Mouse (Mus musculus) MEL (cell line): ENCODE data around the gene Cdc34. TPM values are rescaled to one million over a fixed set of nuclear protein-coding genes. Genes with fewer than 3 reads are reported as not detected.

Experiments used
- DNase-seq: peaks from one replicate; pipeline ENCODE4 v3.0.0; 2011; ENCODE audit warnings: low read depth, low spot score
- H3K27ac ChIP-seq: 2 replicates; pipeline ENCODE4 v1.5.1; 2012; ENCODE audit warnings: low read depth, mild to moderate bottlenecking, control low read depth, low read length, moderate library complexity; ENCODE audit not compliant: control insufficient read depth
- H3K27me3 ChIP-seq, 2 experiments: fragments of 150-350 bp in 1 of 2; sonication (generic) in 1 of 2; 2 replicates each; pipeline ENCODE4 v1.6.1; 2012; ENCODE audit warnings: low read length in 2 of 2, mild to moderate bottlenecking in 2 of 2, improper control_type of control experiment in 1 of 2, moderate library complexity in 1 of 2; ENCODE audit not compliant: insufficient read depth in 2 of 2, control insufficient read depth in 1 of 2
- H3K36me3 ChIP-seq, 2 experiments: 2 replicates each; pipeline ENCODE4 v1.6.1; 2012 to 2014; ENCODE audit warnings: low read length in 2 of 2, improper control_type of control experiment in 1 of 2, inconsistent platforms in 1 of 2, mild to moderate bottlenecking in 1 of 2; ENCODE audit not compliant: insufficient read depth in 2 of 2, control insufficient read depth in 1 of 2
- H3K4me1 ChIP-seq, 2 experiments: fragments of 150-350 bp in 1 of 2; sonication (generic) in 1 of 2; 2 replicates each; pipeline ENCODE4 v1.6.1; 2012; ENCODE audit warnings: low read length in 2 of 2, improper control_type of control experiment in 1 of 2, mild to moderate bottlenecking in 1 of 2; ENCODE audit not compliant: insufficient read depth in 2 of 2, control insufficient read depth in 1 of 2
- H3K4me3 ChIP-seq, 2 experiments: fragments of 150-350 bp in 1 of 2; sonication (generic) in 1 of 2; 2 replicates each; pipeline ENCODE4 v1.5.1; 2012; ENCODE audit warnings: low read depth in 2 of 2, low read length in 2 of 2, mild to moderate bottlenecking in 2 of 2, moderate library complexity in 2 of 2, control low read depth in 1 of 2, improper control_type of control experiment in 1 of 2; ENCODE audit not compliant: control insufficient read depth in 1 of 2, insufficient read depth in 1 of 2
- H3K79me2 ChIP-seq: 2 replicates; pipeline ENCODE4 v1.6.1; 2012; ENCODE audit warnings: mild to moderate bottlenecking, low read length, moderate library complexity; ENCODE audit not compliant: control insufficient read depth, poor library complexity, insufficient read depth
- H3K9ac ChIP-seq: 2 replicates; pipeline ENCODE4 v1.6.1; 2012; ENCODE audit warnings: low read depth, mild to moderate bottlenecking, control low read depth, low read length, moderate library complexity; ENCODE audit not compliant: control insufficient read depth, poor library complexity, severe bottlenecking
- H3K9me3 ChIP-seq: fragments of 150-350 bp; sonication (generic); replicated peaks from 2 replicates; pipeline ENCODE4 v1.6.1; 2012; ENCODE audit warnings: mild to moderate bottlenecking, low read length, improper control_type of control experiment, moderate library complexity; ENCODE audit not compliant: insufficient read depth
- CHD2 ChIP-seq: IDR thresholded peaks from 2 replicates; pipeline ENCODE4 v1.6.1; 2011; ENCODE audit warnings: low read length, improper control_type of control experiment
- CTCF ChIP-seq, 3 experiments: IDR thresholded peaks in 2 of 3; conservative IDR thresholded peaks in 1 of 3; 2 replicates each; pipeline ENCODE4 v1.5.1; 2011 to 2012; ENCODE audit warnings: low read length in 3 of 3, low read depth in 2 of 3, mild to moderate bottlenecking in 2 of 3, improper control_type of control experiment in 1 of 3, inconsistent platforms in 1 of 3, mixed read lengths in 1 of 3, moderate library complexity in 1 of 3; ENCODE audit not compliant: control insufficient read depth in 1 of 3, insufficient read depth in 1 of 3, poor library complexity in 1 of 3, severe bottlenecking in 1 of 3
- EP300 ChIP-seq, 2 experiments: IDR thresholded peaks; 2 replicates each; pipeline ENCODE4 v1.6.1; 2011; ENCODE audit warnings: improper control_type of control experiment in 2 of 2, low read length in 2 of 2, low read depth in 1 of 2, mild to moderate bottlenecking in 1 of 2
- GATA1 ChIP-seq: IDR thresholded peaks from 2 replicates; pipeline ENCODE4 v1.6.1; 2011; ENCODE audit warnings: low read depth, low read length, improper control_type of control experiment
- HCFC1 ChIP-seq: IDR thresholded peaks from 2 replicates; pipeline ENCODE4 v1.6.1; 2012; ENCODE audit warnings: low read depth, mild to moderate bottlenecking, inconsistent platforms, low read length, improper control_type of control experiment, moderate library complexity
- JUND ChIP-seq: IDR thresholded peaks from 2 replicates; pipeline ENCODE4 v1.6.1; 2011; ENCODE audit warnings: low read depth, mild to moderate bottlenecking, improper control_type of control experiment, low read length
- MAFK ChIP-seq: IDR thresholded peaks from 2 replicates; pipeline ENCODE4 v1.6.1; 2011; ENCODE audit warnings: low read depth, mild to moderate bottlenecking, low read length, improper control_type of control experiment, borderline replicate concordance
- MAZ ChIP-seq: IDR thresholded peaks from 2 replicates; pipeline ENCODE4 v1.6.1; 2012; ENCODE audit warnings: low read depth, mild to moderate bottlenecking, inconsistent platforms, low read length, improper control_type of control experiment
- MXI1 ChIP-seq: IDR thresholded peaks from 2 replicates; pipeline ENCODE4 v1.6.1; 2011; ENCODE audit warnings: mild to moderate bottlenecking, low read depth, low read length, improper control_type of control experiment
- MYB ChIP-seq: IDR thresholded peaks from 2 replicates; pipeline ENCODE4 v1.6.1; 2011; ENCODE audit warnings: mild to moderate bottlenecking, low read depth, low read length, improper control_type of control experiment
- NELFE ChIP-seq: IDR thresholded peaks from 2 replicates; pipeline ENCODE4 v1.6.1; 2011; ENCODE audit warnings: low read depth, low read length, improper control_type of control experiment
- NRF1 ChIP-seq: IDR thresholded peaks from 2 replicates; pipeline ENCODE4 v1.6.1; 2014; ENCODE audit warnings: low read depth, mild to moderate bottlenecking, inconsistent platforms, low read length, improper control_type of control experiment, moderate library complexity; ENCODE audit not compliant: poor library complexity, insufficient read depth, severe bottlenecking
- POLR2A ChIP-seq, 2 experiments: IDR thresholded peaks; 2 replicates each; pipeline ENCODE4 v1.6.1; 2011 to 2012; ENCODE audit warnings: low read length in 2 of 2, mild to moderate bottlenecking in 2 of 2, control low read depth in 1 of 2, improper control_type of control experiment in 1 of 2, low read depth in 1 of 2, moderate library complexity in 1 of 2; ENCODE audit not compliant: control insufficient read depth in 1 of 2, insufficient read depth in 1 of 2, poor library complexity in 1 of 2
- POLR2AphosphoS2 ChIP-seq: IDR thresholded peaks from 2 replicates; pipeline ENCODE4 v1.6.1; 2011; ENCODE audit warnings: low read length, improper control_type of control experiment
- POLR2AphosphoS5 ChIP-seq: IDR thresholded peaks from 2 replicates; pipeline ENCODE4 v1.6.1; 2012; ENCODE audit warnings: low read depth, borderline replicate concordance, mild to moderate bottlenecking, inconsistent platforms, low read length, moderate library complexity, mixed read lengths
- RAD21 ChIP-seq: IDR thresholded peaks from 2 replicates; pipeline ENCODE4 v1.6.1; 2011; ENCODE audit warnings: mild to moderate bottlenecking, low read depth, low read length, improper control_type of control experiment
- RCOR1 ChIP-seq: IDR thresholded peaks from 2 replicates; pipeline ENCODE4 v1.6.1; 2012; ENCODE audit warnings: low read depth, mild to moderate bottlenecking, inconsistent platforms, low read length, improper control_type of control experiment
- TAL1 ChIP-seq: IDR thresholded peaks from 2 replicates; pipeline ENCODE4 v1.6.1; 2012; ENCODE audit warnings: mild to moderate bottlenecking, inconsistent platforms, low read length, moderate library complexity, mixed read lengths
- UBTF ChIP-seq: IDR thresholded peaks from 2 replicates; pipeline ENCODE4 v1.6.1; 2012; ENCODE audit warnings: low read depth, mild to moderate bottlenecking, inconsistent platforms, low read length, improper control_type of control experiment, moderate library complexity, borderline replicate concordance; ENCODE audit not compliant: insufficient read depth
- USF2 ChIP-seq, 2 experiments: IDR thresholded peaks; 2 replicates each; pipeline ENCODE4 v1.6.1; 2011 to 2012; ENCODE audit warnings: improper control_type of control experiment in 2 of 2, low read length in 2 of 2, borderline replicate concordance in 1 of 2, inconsistent platforms in 1 of 2, low read depth in 1 of 2, mild to moderate bottlenecking in 1 of 2; ENCODE audit not compliant: insufficient read depth in 1 of 2
- ZC3H11A ChIP-seq: IDR thresholded peaks from 2 replicates; pipeline ENCODE4 v1.6.1; 2012; ENCODE audit warnings: low read depth, mild to moderate bottlenecking, inconsistent platforms, low read length, improper control_type of control experiment
- ZKSCAN1 ChIP-seq: IDR thresholded peaks from 2 replicates; pipeline ENCODE4 v1.6.1; 2012; ENCODE audit warnings: low read depth, mild to moderate bottlenecking, inconsistent platforms, low read length, improper control_type of control experiment, moderate library complexity
- ZMIZ1 ChIP-seq: IDR thresholded peaks from 2 replicates; pipeline ENCODE4 v1.6.1; 2012; ENCODE audit warnings: low read depth, mild to moderate bottlenecking, inconsistent platforms, low read length, improper control_type of control experiment, moderate library complexity
- polyA plus RNA-seq, 2 experiments: library from polyadenylated mRNA; stranded (reverse) in 1 of 2; unstranded in 1 of 2; fragments of >175 nt in 1 of 2; fragments of >200 nt in 1 of 2; gene quantifications; 2 replicates each; pipeline versions ENCODE4 v1.2.1 to v1.2.4; 2012; ENCODE audit warnings: low replicate concordance in 2 of 2, low read depth in 1 of 2; ENCODE audit not compliant: insufficient read length in 2 of 2, insufficient read depth in 1 of 2, missing spikeins in 1 of 2
- total RNA-seq: library from RNA; depleted of rRNA; stranded (reverse); fragments of 300-350 nt; gene quantifications from 2 replicates; pipeline ENCODE4 v1.2.3, GENCODE M21; 2012

Gene Cdc34
- total and polyA plus RNA-seq, 3 experiments, result 318 to 422 (median 417) TPM

DNA sequence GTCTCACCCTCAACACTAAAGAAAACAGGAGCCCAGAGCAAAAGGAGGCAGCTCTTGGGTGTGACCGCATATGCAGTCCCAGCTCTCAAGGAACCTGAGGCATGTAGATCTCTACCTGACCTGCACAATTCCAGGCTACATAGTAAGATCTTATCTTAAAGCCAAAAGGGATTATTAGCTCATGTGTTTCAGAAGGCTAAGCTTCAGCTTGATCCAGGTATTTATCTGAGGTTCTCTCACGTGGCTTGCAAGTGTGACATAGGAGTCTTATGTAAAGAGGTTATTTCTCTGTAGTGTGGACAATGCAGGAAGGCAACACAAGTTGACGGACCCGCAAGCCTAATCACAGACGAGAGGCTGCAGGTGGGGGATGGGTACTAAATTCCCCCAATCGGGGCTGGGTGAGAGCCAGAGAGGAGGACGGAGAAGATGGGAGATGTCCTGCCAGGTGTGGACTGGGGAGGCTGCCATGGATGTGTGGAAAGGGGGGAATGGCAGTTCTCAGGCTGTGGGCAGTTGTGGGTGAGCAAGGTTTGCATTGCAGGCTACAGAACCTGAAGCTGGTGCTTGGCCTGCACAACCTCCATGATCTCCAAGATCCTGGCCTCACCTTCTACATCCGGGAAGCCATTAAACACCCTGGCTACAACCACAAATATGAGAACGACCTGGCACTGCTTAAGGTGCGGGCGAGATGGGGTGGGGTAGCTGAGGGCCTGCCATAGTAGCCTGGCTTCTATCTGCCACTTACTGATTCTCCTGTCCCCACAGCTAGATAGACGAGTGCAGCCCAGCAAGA lies 11.8 kb downstream of the Cdc34 start:
- Histone ChIP-seq H3K4me1 (no peaks in the 10 kb centered on the region), H3K36me3 (no peaks in the 10 kb centered on the region), H3K27ac (no peak overlapping the region), H3K9me3 (no peaks in the 10 kb centered on the region), H3K4me3 (no peak overlapping the region), H3K9ac (no peak overlapping the region), H3K79me2 (no peaks in the 10 kb centered on the region), H3K27me3 (no peaks in the 10 kb centered on the region)
- DNase-seq, result no peak
- TF ChIP-seq EP300 (IDR thresholded peaks at IDR 0.05; ENCODE audit: low read depth in 1 of 2, low read length in 2 of 2) (no peak), RCOR1 (no peak), USF2 (IDR thresholded peaks at IDR 0.05; ENCODE audit: borderline replicate concordance in 1 of 2, insufficient read depth in 1 of 2, low read depth in 1 of 2, low read length in 2 of 2) (no peak), CTCF (IDR thresholded peaks at IDR 0.05 in 2 of 3, conservative IDR thresholded peaks at IDR 0.05 in 1 of 3; ENCODE audit: control insufficient read depth in 1 of 3, insufficient read depth in 1 of 3, low read depth in 2 of 3, low read length in 3 of 3, poor library complexity in 1 of 3, severe bottlenecking in 1 of 3) (no peak), TAL1 (no peak), RAD21 (no peak), NELFE (no peak), HCFC1 (no peak)

DNA sequence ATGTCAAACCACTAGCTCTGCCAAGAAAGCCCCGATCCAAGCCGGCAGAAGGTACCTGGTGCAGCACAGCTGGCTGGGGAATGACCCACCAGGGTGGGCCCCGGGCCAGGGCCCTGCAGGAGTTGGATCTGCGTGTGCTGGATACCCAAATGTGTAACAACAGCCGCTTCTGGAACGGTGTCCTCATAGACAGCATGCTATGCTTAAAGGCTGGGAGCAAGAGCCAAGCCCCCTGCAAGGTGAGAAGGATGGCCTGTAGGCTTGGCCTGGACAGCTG lies 12.3 kb downstream of the Cdc34 start:
- no peak overlapping the region for H3K27ac ChIP-seq
- H3K27me3 ChIP-seq, result no peaks in the 10 kb centered on the region
- no peaks in the 10 kb centered on the region for H3K36me3 ChIP-seq
- no peak overlapping the region for H3K4me3 ChIP-seq
- no peaks in the 10 kb centered on the region for H3K79me2 ChIP-seq
- H3K9ac ChIP-seq, result no peak overlapping the region
- TF ChIP-seq MXI1, result no peak
- TF ChIP-seq UBTF, result no peak
- TF ChIP-seq ZMIZ1, result no peak
- TF ChIP-seq MAZ, result no peak
- TF ChIP-seq POLR2AphosphoS5, result no peak
- TF ChIP-seq ZC3H11A, result no peak
- TF ChIP-seq HCFC1, result no peak
- TF ChIP-seq POLR2A (IDR thresholded peaks at IDR 0.05; ENCODE audit: control insufficient read depth in 1 of 2, insufficient read depth in 1 of 2, low read depth in 1 of 2, low read length in 2 of 2, poor library complexity in 1 of 2), result no peak
- TF ChIP-seq MYB, result no peak
- no peak for TF ChIP-seq ZKSCAN1
- no peak for TF ChIP-seq GATA1
- no peak for TF ChIP-seq USF2 (IDR thresholded peaks at IDR 0.05; ENCODE audit: borderline replicate concordance in 1 of 2, insufficient read depth in 1 of 2, low read depth in 1 of 2, low read length in 2 of 2)
- TF ChIP-seq POLR2AphosphoS2, result no peak
- no peak for TF ChIP-seq JUND
- no peak for TF ChIP-seq NRF1
- TF ChIP-seq MAFK, result no peak
- no peak for TF ChIP-seq CHD2
- no peak for DNase-seq
- no peaks in the 10 kb centered on the region for H3K9me3 ChIP-seq
- no peaks in the 10 kb centered on the region for H3K4me1 ChIP-seq
